Mouse (Mus musculus) retina, embryonic 14.5 days (tissue): ENCODE measurements at regions not wholly inside any gene's neighbourhood (a gene's known extent, or its start where the extent isn't known, plus 50 kb on each side); places are given as distances from the start of the nearest gene placed in this dataset.

Source experiments
- DNase-seq: peaks from one replicate; pipeline ENCODE4 v3.0.0-alpha.2; 2015; ENCODE audit warnings: low spot score

GRCm38 (mm10) chr6:117000951-117001725, 167.2 kb upstream of the Cxcl12 start:
- DNase-seq, result no peak

- no peak for DNase-seq
Measured at GRCm38 (mm10) chr6:117012621-117013020, 155.7 kb upstream of the Cxcl12 start.

GRCm38 (mm10) chr6:117015461-117015860, 152.9 kb upstream of the Cxcl12 start:
- no peak for DNase-seq

- no peak for DNase-seq
Measured at GRCm38 (mm10) chr6:117021851-117022250, 146.5 kb upstream of the Cxcl12 start.

- DNase-seq, result no peak
Measured at GRCm38 (mm10) chr6:117032042-117032746, 136.1 kb upstream of the Cxcl12 start.

- DNase-seq, result no peak
Measured at GRCm38 (mm10) chr6:117043744-117044143, 124.6 kb upstream of the Cxcl12 start.

GRCm38 (mm10) chr6:117049459-117050010, 118.8 kb upstream of the Cxcl12 start:
- DNase-seq, result no peak

- DNase-seq, result no peak
Measured at GRCm38 (mm10) chr6:117060688-117061087, 107.6 kb upstream of the Cxcl12 start.

GRCm38 (mm10) chr6:117067541-117068305, 100.6 kb upstream of the Cxcl12 start:
- no peak for DNase-seq

- no peak for DNase-seq
Measured at GRCm38 (mm10) chr6:117071311-117071710, 97.0 kb upstream of the Cxcl12 start.

GRCm38 (mm10) chr6:117071857-117072256, 96.5 kb upstream of the Cxcl12 start:
- no peak for DNase-seq

- DNase-seq, result no peak
Measured at GRCm38 (mm10) chr6:117079500-117079899, 88.8 kb upstream of the Cxcl12 start.

- peak; percentile 69 for DNase-seq
Measured at GRCm38 (mm10) chr6:117080973-117081372, 87.4 kb upstream of the Cxcl12 start.

- DNase-seq, result no peak
Measured at GRCm38 (mm10) chr6:117084211-117084610, 84.1 kb upstream of the Cxcl12 start.

- no peak for DNase-seq
Measured at GRCm38 (mm10) chr6:117084833-117085500, 83.4 kb upstream of the Cxcl12 start.

GRCm38 (mm10) chr6:117094742-117095141, 73.6 kb upstream of the Cxcl12 start:
- no peak for DNase-seq

GRCm38 (mm10) chr6:117099871-117100270, 68.5 kb upstream of the Cxcl12 start:
- DNase-seq, result no peak

GRCm38 (mm10) chr6:117102693-117103092, 65.6 kb upstream of the Cxcl12 start:
- DNase-seq, result no peak

- DNase-seq, result no peak
Measured at GRCm38 (mm10) chr6:117104047-117104446, 64.3 kb upstream of the Cxcl12 start.

GRCm38 (mm10) chr6:117104463-117104862, 63.9 kb upstream of the Cxcl12 start:
- no peak for DNase-seq

- DNase-seq, result peak; percentile 29
Measured at GRCm38 (mm10) chr6:117105182-117105589, 63.1 kb upstream of the Cxcl12 start.

- no peak for DNase-seq
Measured at GRCm38 (mm10) chr6:117110291-117110690, 58.0 kb upstream of the Cxcl12 start.
